Mouse (Mus musculus) brain, adult 2 months (tissue): ENCODE measurements around the gene Wdr46.
"Not testable (repeated sequence)": the region's sequence is repeated elsewhere in the genome, so short reads cannot be mapped to it uniquely, and the experiment has no call there.

Source experiments
- DNase-seq: peaks from one replicate; pipeline ENCODE4 v3.0.0; 2011; ENCODE audit warnings: low read depth, low spot score

Gene Wdr46

DNA sequence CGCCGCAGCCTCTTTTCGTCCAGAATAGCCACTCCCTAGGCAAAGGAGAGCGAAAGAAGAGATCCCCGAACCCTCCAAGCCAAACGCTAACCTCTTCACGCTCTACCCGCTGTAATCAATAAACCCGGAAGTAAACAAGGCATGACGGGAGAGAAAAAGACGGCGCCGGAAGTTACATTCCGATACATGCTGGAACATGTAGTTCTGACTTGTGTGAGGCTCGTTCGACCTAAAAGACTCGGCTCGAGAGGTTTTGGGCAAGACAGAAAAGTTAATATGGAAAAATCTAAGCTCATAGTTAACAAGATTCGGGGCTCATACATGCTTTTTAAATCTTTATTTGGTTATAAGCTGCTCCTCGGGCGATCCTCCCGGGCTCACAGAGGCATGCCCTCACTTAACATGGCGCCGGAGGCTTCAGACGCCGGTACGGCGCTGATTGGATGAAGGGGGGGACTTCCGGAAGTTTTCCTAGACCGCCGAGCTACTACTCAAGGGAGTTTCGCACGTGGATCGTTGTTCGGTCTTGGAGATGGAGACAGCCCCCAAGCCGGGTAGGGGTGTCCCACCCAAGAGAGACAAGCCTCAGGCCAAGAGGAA is at the start of gene Wdr46, which contains the start of gene Pfdn6:
TSS of gene Wdr46 (plus strand) at position 455 of the 600 bp plus-strand sequence.
TSS of gene Pfdn6 (minus strand) at position 138 of the 600 bp plus-strand sequence.
- peak; percentile 96 for DNase-seq

DNA sequence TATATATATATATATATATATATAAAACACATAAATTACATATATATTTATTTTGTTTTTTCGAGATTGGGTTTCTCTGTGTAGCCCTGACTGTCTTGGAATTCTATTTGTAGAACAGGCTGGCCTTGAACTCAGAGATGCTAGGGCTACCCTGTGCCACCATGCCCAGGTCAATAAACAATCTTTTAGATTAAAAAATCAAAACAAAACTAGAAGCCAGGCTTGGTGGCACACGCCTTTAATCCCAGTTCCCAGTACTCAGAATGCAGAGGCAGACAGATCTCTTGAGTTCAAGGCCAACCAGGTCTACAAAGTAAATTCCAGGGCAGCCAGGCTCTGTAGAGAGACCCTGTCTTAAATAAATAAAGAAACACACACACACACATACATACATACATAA is 49.1 kb upstream of the Wdr46 start:
- DNase-seq, result no peak

DNA sequence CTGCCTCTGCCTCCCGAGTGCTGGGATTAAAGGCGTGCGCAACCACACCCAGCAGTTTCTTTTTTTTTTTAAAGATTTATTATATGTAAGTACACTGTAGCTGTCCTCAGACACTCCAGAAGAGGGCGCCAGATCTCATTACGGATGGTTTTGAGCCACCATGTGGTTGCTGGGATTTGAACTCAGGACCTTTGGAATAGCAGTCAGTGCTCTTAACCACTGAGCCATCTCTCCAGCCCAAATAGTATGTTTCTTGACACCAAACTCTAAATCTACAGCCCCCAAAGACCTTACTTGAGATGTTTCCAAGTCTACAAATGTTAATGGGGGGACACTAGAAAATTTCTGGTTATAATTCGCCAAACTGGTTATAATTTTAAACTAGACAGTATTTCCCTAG is 48.6 kb upstream of the Wdr46 start:
- not testable (repeated sequence) for DNase-seq

DNA sequence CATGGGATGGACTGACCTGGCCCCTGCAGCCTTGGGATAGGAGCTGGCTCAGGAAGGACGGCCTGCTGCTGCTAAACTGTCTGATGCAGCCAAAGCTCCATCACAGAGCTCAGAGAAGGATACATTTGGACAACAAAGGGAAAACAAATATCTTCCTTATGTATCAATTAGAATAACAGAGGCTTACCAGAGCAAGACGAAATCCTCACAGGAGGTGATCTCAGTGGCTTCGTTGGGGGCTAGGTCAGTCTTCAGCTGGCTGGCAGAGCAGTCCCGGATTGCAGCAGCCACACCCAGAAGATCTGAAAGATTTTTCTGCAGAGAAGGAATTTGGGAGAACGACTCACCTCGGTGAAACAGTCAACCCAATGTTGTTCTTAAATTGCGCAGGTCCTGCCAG is 48.0 kb upstream of the Wdr46 start:
- DNase-seq, result no peak

DNA sequence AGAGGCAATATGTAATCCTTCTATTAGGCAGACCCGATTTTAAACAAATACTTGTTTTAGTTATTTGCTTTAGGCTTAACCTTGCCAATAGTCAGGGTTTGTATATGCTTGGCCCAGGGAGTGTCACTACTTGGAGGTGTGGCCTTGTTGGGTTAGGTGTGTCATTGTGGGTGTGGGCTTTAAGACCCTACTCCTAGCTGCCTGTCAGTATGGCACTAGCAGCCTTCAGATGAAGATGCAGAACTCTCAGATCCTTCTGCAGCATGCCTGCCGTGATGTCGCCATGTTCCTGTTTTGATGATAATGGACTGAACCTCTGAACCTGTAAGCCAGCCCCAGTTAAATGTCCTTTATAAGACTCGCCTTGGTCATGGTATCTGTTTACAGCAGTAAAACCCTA is 47.4 kb upstream of the Wdr46 start:
- not testable (repeated sequence) for DNase-seq

DNA sequence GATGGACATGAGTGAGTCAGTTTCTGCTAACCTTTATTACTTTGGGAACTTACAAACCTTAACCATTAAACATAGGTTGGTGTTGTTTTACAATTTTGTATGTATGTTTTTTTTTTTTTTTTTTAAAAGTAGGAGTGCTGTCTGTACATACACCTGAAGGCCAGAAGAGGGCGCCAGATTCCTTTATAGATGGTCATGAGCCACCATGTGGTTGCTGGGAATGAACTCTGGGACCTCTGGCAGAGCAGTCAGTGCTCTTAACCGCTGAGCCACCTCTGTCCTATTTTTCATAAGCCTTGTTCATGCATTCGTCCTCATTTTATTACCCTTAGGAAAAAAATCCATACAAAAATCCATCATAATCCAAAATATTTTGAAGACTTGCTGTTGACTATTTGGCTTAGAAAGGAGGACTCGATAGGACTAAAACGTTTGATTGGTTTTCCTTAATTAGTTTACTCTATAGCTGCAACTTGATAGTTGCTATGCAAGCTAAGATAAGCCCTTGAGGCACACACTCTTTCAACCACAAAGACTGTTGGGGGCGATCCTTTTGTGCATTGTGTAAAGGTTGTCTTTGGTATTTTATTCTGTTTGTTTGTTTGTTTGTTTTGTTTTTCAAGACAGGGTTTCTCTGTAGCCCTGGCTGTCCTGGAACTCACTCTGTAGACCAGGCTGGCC is 43.2 kb upstream of the Wdr46 start:
- peak; percentile 81 for DNase-seq

DNA sequence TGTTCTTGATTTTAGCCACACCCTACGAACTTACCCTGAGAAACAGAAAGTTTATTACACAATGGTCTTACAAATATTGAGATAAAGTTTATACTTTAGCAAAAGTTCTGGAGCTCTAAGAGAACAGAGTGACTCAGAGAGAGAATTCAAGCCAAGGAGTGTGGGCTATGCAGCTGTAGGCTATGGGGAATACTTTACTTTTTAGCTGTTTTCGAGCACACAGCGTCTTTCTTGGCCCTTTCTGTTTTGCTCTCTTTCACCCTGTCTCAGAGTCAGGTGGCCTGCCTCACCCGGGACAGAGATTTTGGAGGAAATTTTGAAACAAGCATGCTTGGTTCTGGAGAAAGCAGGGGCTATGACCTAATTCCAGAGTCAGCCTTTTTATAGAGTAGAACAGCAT is 42.3 kb upstream of the Wdr46 start:
- DNase-seq, result peak; percentile 48

- DNase-seq, result no peak
Measured at GRCm38 (mm10) chr17:33899642-33900041, 40.8 kb upstream of the Wdr46 start.

DNA sequence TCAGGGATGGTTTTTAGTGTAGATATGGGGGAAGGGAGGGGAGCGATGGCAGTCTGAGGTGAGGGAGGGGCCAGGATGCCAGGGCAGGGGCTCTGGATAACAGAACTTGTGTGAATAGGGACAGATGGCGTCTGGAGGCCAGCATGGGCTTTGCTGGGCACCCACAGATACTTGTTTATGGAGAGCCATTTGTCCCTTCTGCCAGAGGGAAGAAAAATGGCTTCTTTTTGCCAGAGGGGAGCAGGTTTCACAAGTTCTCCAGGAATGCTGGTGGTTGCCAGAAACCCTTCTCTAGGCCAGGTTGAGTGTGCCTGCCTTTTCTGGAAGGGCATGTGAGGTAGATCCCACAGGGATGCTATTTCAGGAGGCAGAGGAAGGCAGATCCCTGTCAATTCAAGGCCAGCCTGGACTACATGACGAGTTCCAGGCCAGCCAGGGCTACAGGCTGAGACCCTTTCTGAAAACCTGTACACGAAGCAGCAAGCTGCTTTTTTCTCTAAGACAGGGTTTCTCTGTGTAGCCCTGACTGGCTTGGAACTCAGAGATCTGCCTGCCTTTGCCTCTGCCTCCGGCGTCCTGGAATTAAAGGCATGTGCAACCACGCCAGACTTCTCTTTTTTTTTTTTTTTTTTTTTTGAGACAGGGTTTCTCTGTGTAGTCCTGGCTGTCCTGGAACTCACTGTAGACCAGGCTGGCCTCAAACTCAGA is 40.0 kb upstream of the Wdr46 start:
- DNase-seq, result peak; percentile 20

- DNase-seq, result no peak
Measured at GRCm38 (mm10) chr17:33900989-33901314, 39.5 kb upstream of the Wdr46 start.

DNA sequence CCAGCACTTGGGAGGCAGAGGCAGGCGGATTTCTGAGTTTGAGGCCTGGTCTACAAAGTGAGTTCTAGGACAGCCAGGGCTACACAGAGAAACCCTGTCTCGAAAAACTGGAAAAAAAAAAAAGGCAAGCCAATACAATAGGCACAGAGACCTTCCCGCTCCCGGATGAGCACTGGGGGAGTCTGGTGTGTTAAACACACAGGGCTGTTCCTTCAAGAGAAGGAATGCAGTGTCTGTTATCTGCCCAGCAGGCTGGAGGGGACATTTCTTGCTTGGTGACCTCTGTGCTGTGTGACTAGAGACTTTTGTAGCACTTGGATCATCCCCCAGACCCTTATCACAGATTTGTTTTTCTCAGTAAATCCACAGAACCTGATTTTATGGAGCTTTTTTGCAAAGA is 38.8 kb upstream of the Wdr46 start:
- DNase-seq, result no peak

GRCm38 (mm10) chr17:33902079-33902478 is 38.4 kb upstream of the Wdr46 start:
- DNase-seq, result no peak

DNA sequence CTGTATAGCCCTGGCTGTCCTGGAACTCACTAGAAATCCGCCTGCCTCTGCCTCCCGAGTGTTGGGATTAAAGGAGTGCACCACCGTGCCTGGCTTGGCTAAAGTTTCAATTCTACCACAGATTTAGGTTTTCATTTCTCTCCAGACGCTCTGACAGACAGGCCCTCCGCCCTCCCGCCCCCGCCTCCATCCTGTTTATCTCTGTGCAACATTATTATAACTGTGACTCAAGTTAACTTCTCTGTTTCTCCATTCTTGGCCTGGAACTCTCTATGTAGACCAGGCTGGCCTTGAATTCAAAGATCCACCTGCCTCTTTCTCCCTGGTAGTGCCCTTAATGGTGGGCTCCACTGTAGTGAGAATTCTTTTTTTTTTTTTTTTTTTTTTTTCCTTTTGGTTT is 38.0 kb upstream of the Wdr46 start:
- no peak for DNase-seq

DNA sequence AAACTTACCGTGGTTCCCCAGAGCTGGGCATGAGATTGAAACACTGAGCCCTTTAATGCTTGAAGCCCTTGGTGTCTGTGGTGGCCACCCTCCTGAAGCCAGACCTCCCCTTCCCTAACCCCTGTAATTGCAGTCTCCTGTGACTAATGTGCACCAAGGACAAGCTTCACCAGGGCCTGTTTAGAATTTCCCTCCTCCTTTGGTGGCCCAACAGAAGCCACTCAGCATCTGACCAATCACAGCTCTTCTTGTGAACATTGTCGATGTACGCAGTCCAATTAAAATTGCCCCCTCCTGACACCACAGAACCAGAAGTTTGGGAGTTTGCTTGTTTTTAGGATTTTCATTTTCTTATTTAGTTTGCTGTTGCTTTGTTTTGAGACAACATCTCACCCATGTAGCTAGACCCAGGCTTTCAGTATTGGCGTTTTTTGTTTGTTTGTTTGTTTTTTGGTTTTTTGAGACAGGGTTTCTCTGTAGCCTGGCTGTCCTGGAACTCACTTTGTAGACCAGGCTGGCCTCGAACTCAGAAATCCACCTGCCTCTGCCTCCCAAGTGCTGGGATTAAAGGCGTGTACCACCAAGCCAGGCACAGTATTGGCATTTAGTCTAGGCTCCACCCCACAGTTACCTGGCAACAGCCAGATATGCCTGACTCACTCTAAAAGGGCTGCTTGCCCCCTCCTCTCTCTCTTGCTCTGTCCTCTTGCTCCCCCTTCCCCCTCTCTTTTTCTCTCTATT is 36.4 kb upstream of the Wdr46 start:
- not testable (repeated sequence) for DNase-seq

- DNase-seq, result not testable (repeated sequence)
Measured at GRCm38 (mm10) chr17:33904835-33905234, 35.6 kb upstream of the Wdr46 start, which contains the start of gene Platr17. Gene Platr17, plus strand, starts transcription at chr17:33905135.

DNA sequence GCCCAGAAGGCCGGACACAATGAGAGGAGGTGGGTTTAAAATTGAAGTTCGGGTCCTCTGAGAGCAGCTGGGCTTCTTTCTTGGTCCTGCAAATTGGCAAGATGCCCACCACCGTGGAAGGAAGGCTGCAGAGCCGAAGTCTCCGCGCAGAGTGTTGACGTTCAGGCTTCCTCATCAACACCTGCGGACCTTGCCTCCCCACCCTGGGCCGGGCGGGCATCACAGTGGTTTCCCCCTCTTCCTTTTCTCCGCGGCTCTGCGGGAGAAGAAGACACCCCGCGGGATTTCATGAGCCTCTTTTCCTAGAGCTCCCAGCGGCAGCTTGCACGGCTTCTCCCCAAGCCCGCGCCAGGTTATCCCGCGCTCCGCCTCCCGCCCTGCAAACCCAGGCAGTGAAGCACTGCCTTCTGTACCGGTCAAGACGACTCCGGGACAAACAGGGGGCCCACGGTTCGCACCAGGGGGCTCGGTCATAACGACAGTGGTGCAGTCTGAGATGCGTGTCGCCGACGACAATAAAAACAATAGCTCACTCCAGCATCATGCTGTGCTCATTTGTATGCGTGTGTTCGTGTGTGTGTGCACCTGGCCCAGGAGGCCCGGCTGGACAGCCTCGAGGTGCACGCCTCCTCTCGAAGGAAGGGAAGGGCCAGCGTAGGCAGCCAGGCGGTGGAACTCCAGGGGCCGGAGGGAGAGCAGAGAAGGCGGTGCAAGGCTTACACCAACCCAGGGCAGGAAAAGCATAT is 32.0 kb upstream of the Wdr46 start:
- DNase-seq, result peak; percentile 65

- peak; percentile 99 for DNase-seq
Measured at GRCm38 (mm10) chr17:33909077-33909868, 31.2 kb upstream of the Wdr46 start, which contains the start of gene Daxx. Gene Daxx, plus strand, starts transcription at chr17:33909414.

DNA sequence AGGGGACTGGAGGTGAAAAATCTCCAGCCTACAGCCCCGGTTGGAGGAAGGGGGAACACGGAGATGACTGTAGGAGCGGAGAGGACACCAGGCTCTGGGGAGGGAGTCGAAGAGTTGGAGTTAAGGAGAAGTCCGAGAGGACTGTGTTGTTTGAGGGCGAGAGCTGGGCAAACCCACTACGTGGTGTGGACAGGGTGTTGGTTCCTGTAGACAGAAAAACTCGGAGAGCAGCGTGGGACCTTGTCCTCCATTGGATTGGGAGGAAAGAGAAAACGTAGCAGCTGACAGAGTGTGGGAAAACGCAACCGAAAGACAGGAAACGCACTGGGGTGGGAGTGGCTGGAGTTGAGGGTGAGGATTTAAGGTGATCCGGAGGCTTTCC is 30.6 kb upstream of the Wdr46 start:
- peak; percentile 55 for DNase-seq

GRCm38 (mm10) chr17:33910346-33911051 is 30.0 kb upstream of the Wdr46 start:
- DNase-seq, result no peak
